Mouse (Mus musculus): ENCODE data around the gene Gm28038.

Gene Gm28038

DNA sequence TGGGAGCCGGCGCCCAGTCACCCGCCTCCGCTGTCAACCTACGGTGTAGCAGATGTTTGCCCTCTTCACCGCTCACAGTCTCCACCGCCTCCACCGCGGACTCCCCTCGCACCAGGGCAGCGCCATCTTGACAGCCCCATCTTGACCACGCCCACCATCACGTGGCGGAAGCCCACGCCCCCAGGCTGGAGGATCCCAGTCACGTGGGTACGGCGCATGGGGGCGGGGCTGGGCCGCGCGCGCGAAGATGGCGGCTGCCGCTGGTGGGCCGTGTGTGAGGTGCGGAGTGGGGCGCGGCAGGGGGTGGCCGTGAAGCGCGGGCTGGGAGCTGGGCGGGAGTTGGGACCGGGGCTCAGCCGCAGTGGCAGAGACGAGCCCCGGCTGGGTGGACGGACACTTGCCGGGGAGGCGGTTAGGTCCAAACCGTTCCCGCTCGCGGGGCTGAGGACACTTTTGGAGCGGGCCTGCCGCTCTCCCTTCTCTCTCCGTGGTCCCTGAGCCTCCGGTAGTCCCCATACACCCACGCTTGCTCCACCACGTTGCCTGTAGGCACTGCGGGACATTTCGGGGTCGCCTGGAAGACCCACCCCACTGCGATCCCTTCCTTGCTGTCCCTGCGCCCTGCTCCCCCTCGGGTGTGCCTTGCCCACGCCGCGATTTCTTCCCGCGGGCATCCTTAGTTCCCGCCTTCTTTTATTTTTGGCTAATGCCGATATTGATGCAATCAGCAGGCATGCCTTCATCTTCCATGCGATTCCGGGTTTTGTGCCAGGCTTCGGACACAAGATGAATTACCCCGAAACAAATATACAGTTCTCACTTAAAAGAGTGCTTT lies 5.6 kb downstream of the Gm28038 start, which contains the start of the genes Dolk and Nup188:
TSS of gene Dolk (minus strand) at position 143 of the 835 bp plus-strand sequence.
TSS of gene Nup188 (plus strand) at position 206 of the 835 bp plus-strand sequence.
- DNase-seq, result peak; percentile 97

DNA sequence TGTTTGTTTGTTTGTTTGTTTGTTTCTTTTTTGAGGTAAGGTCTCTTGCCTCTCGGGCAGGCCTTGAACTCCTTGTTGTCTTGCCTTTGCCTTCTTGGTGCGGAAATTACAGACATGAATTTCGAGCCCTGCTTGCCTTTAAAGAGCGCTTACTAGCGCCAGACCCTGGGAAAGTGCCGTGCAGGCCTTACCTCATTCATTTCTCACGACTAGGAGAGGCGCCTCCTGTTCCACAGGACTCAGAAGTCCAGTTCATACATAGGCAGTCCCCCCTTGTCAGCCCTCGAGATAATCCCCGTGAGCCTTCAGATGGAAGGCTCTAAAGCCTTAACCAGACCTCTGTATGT lies 6.2 kb downstream of the Gm28038 start:
- peak; percentile 41 for DNase-seq

DNA sequence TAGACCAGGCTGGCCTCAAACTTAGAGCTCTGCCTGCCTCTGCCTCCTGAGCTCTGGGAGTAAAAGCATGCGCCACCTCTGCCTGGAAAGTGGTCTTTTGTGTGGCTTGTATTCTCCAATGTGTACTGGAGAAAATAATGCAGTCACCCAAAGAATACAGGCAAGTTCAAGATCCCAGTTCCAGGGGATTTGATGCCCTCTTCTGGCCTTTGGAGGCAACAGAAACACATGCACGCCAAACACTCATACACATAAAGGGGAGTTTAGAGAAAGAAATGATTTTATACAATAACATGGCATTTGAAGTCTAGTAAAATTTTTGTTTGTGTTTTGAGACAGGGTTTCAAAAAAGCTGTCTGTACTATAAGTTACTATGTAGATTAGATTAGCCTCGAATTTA lies 18.7 kb downstream of the Gm28038 start:
- no peak for DNase-seq

DNA sequence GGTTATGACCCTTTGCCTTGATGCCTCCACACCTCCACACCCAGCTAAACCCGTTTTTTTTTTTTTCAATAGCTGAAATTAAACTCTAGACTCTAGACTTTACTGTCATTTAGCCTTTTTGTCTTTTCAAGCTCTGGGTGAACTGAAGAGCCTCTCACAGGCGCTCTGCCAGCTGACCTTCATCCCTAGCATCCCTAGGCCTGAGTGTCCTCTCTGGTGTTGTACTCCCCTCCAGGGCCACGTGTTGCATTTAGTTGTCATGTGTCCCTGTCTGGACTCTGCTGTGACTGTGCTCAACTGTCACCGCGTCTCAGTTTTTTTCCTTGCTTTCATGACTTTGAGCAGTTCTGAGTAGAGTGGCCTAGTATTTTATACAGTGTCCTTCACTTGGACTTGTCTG lies 19.1 kb downstream of the Gm28038 start:
- no peak for DNase-seq

DNA sequence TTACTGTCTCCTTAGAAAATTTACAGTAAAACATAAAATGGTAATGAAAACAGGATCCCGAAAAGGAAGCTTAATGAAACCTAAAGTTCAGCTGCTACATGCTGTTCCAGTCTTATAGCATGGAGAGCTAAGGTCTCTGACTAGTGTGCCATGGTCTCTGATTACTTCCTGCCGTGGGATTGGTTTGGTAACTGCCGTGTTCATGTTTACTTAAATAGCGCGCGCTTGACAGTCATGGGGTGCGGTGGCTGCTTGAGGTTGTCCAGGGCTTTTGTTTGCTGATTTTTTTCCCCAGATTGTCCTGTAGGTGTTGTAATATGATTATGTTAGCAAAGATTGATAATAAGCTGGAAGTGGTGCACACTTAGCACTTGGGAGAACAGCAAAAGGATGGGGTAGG lies 25.2 kb downstream of the Gm28038 start:
- DNase-seq, result no peak

DNA sequence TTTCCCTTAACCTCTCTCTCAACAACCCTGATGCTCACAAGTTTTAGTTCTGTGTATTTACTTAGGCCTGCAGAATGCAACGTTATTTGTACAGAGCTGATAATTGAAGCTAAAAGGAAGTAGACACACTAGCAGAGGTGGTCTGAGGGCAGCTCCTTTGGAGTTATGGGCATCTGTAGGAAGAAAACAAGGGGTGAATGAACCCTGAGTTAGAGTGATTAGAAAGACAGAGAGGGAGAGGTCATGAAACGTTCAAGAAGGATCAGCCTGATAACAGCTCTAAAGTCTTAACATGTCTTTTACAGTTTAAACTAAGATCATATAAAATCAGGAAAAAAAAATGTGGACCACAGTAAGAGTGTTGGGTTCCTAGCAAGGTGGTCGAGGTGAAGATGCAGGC lies 28.5 kb downstream of the Gm28038 start:
- DNase-seq, result no peak

DNA sequence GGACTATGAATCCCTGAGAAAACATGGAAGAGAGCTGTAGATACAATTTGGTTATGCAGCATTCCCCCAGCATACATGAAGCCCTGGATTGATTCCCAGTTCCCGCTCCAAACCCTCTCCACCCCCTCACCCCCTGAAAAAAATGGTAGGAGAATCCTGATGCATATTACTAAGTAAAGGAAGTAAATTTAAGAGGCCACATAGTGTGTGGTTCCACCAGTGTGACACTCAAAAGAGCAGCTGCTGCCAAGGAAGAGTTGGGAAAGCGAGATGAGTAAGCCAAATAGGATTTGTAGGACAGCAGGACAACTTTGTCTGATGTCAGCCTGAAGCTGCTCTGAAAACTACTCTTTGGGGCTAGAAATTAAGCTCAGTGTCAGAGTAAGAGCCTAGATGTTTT lies 30.6 kb downstream of the Gm28038 start:
- no peak for DNase-seq

DNA sequence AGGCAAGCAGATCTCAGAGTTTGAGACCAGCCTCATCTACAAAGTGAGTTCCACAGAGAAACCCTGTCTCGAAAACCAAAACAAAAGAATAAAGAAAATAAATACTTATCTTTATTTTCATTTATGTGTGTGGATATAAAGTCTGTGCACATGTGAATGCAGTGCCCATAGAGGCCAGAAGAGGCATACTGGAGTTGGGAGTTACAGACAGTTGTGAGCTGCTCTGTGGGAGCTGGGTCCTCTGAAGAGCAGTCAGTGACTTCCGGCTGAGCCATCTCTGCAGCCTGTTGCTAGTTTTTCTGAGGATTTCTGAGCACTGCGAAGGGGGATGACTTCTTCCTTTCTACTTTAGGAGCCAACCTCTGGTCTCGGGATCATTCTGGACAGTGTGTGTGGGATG lies 35.3 kb downstream of the Gm28038 start:
- no peak for DNase-seq

DNA sequence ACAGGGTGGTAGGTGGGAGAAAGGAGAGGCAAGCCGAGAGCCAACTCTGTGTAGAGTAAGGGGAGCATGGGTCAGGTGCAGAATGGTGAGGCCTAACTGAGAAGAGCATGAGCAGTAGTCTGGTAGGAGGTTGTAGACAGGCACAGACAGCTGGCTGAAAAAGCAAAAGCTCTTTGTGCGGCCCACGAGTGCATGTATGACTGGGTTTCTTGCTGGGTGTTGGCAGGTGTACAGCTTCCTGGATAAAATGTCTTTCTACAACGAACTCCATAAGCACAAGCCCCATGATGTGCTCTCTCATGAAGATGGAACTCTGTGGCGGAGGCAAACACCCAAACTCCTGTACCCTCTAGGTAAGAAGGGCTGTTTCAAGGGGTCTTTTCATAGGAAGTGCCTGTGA lies 36.1 kb downstream of the Gm28038 start:
- no peak for DNase-seq

DNA sequence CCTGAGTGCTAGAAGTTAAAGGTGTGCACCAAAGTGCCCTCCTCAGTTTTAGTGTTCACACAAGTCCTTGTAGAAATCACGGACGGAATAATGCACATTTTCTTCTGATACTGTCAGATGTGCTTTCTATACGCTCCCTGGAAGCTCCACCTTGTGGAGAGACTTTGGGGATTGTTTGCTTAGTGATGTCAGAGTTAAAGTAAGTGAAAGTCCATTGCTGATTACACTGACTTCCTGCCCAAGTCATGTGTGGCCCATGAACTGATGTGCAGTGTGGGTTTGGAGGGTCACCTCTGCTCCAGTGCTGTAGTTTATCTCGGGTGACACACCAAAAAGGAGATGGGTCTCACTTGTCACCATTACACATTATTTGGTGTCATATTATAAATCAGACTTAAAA lies 38.4 kb downstream of the Gm28038 start:
- DNase-seq, result no peak

DNA sequence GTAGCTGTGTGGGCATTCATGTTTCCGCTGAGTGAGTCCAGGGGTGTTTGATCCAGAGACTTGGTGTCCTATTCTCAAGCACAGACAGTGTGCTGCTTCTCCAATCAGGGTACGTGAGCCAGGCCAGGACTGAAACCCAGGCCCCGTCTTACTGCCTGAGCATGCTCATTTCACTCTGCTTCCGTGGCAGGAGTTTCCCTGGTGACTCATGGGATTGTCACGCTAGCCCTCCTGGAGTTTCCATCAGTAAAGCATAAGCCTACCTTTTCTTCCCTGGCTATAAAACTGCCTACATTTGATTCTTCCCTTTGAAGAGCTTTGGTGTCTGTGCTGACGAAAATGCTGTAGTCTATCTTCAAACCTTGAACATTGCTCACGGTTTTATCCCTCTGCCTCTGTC lies 42.3 kb downstream of the Gm28038 start:
- DNase-seq, result no peak

DNA sequence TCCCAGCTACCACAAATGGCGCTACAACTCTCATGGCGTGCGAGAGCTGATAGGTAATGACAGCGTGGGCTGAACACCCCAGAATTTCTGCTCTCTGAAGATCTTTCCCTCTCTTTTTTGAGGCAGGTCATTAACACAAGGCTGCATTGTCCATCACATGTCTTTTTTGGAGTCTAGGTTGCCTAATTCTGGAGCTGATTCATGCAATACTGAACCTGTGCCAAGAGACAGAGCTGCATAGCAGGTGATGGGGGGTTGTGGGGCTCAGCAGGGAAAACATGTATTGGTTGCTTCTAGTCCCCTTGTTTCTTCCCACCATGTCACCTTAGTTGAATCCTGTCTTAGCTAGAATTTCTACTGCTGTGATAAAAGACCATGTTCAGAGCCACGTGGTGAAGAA lies 44.5 kb downstream of the Gm28038 start:
- no peak for DNase-seq

DNA sequence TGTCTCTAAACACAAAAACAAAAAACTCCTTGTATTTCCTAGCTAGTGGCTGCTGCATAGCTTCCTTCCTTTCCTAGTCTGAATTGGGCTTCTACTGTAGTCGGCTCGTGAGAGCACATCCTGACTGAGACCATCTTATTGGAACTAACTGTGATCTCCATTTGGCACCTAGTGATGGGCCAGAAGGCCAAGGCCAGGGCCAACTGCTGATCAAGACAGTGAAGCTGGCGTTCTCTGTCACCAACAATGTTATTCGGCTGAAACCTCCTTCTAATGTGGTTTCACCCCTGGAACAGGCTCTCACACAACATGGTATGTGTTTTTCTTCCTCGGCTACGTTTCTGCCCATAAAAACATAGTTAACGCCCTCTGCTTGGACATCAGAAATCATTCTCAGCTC lies 46.4 kb downstream of the Gm28038 start:
- no peak for DNase-seq

DNA sequence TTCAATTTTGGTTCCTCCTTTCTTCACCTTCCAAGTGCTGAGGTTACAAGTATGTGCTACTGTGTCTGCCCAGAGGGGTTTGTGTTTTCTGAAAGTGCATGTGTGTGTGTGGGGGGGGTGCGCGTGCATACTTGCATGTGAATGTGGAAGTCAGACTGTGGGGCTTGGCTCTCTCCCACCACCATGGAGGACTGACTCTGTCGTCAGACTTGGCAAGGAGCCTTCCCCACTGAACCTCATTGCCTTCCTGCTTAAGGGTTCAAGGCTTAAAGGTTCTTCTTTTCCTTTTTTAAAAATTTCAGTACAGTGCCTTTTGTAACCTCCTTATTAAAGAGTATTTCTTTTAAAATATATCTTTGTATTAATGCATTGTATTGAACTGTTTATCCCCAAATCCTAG lies 47.9 kb downstream of the Gm28038 start:
- DNase-seq, result no peak

DNA sequence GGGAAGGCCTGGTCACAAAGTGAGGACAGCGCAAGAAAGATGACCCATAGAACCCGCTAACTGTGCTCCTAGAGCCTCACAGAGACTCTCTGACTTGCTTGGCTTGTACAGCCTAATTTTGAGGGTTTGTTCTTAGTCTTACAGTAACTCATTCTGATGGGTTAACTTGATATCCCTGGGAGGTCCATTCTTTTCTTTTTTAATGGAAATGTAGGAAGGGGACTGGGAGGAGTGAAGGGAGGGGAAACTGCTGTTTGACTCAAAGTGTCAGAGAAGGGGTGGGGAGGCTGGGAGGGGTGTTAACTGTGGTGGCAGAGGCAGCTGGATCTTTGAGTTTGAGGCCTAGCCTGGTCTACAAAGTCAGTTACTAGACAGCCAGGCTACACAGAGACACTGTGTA lies 54.5 kb downstream of the Gm28038 start:
- no peak for DNase-seq

DNA sequence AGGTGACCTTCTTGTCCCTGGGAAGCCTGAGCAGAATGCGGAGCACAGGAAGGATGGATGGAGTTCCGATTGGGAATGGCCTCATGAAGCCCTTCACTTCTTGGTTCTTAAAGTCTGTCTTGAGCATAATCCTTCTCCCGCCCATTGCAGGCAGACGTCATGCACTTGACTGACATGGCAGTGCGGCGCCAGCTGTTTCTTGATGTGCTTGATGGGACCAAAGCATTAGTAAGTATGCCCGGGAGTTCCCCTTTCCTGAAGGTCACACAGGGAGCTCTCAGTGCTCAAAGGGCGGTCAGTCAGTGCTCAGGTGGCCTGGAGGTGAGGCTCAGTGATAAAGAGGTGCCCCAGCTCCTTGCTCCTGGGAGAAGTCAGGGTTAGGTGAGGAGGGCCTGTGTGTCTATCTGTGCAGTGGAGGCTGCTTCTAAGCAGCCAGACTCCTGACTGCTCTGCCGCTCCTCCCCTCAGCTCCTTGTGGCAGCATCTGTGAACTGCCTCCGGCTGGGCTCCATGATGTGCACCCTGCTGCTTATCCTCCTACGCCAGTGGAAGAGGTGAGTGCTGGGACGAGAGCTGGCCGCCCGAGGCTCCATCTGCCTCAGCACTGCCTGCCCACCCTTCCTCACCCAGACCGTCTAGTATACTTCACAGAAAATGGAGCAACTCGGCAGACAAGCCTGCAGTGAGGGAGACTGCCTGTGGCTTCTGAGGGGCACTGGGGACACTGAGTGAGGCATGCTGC lies 55.5 kb downstream of the Gm28038 start:
- DNase-seq, result no peak

DNA sequence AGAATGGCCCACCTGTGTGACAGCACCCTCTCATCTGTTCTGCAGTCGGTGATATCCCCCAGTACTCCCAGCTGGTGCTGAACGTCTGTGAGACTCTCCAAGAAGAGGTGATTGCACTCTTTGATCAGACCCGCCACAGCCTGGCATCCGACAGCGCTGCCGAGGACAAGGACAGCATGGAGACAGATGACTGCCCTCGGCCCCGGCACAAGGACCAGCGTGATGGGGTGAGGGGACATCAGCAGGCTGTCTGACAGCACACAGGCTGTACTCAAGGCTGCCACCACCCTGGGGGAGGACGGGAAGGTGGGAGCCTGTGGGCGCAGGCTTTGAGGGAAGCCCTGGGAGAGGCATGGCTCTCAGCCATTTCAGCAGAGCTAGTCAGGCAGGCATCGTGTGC lies 56.3 kb downstream of the Gm28038 start:
- DNase-seq, result no peak

DNA sequence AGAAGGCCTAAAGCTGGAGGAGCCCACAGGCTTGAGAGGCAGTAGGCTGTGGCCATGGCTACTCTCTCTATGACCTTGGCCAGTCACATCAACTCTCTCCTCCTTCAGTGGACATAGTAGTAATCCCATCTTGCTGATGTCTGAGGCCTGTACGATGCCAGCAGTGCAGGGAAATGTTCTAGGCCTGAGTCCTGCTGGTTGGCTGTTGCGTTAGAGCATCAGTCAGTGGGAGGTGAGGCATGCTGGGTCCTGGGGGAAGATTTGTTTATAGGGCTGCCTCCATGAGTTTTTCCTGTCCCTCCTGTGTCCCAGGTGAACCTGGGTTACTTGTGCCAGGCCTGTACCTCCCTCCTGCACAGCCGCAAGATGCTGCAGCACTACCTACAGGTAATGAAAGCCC lies 61.2 kb downstream of the Gm28038 start:
- no peak for DNase-seq

DNA sequence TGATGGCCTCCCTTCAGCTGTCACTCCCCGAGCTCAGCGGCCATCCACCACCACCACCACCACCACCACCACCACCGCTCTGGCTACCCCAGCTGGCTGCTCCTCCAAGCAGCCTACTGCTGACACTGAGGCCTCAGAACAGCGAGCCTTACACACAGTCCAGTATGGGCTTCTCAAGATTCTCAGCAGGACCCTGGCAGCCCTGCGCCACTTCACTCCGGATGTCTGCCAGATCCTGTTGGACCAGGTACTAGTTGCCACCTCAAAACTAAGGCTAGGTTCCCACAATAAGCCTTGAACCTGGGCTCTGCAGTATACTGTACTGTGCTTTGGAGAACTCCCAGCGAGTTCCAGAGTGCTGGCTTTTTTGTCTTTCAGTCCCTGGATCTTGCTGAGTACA lies 61.7 kb downstream of the Gm28038 start:
- no peak for DNase-seq

DNA sequence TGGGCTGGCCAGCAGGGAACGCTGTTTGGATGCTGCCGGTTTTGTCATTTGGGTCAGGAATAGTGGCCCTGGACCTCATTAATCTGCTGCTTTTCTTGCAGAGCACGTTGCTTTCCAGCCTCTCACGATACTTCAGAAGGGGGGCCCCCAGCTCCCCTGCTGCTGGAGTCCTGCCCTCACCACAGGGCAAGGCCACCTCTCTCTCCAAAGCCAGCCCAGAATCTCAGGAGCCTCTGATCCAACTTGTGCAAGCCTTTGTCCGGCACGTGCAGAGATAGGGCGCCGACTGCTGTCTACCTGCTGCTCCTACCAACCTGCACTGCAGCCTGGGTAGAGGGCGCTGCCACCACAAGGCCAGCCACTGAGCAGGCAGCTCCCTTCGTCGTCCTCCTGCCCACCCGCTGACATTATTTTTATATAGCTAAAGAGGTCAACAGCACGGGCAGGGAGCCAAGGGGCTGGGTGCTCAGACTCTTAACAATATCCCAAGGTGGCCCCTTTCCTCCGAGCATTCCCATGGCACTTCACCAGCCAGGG lies 62.8 kb downstream of the Gm28038 start:
- no peak for DNase-seq

DNA sequence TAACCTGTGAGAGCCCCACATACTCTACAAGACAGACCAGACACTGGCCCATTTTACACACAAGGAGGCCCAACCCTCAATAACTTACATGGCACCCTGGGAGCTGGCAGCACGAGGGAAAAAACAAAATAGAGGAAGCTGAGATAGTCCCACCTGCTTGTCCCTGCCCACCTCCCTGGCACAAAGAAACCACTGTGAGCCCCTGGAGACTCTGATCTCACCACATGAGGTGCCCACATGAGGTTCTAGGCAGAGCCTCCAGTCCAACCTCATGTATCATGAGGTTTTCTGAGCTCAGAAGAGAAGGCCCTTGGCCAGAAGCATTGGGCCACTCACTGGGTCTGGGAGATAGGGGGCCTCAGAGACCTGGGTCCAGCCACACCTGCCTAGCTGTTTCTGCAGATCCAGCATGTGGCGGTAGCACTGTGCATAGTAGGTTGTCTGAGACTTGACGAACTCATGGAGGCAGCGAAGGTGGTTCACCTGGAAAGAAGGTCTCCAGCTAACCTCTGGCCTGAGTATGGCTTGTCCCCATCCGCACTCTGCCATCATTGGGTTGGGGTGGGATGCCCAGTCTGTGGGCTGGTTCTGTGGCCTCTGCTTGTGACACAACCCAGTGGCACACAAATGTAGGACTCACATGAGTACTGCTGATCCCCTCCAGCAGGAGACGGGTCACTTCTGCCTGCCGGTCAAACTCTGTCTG lies 65.3 kb downstream of the Gm28038 start:
- no peak for DNase-seq

DNA sequence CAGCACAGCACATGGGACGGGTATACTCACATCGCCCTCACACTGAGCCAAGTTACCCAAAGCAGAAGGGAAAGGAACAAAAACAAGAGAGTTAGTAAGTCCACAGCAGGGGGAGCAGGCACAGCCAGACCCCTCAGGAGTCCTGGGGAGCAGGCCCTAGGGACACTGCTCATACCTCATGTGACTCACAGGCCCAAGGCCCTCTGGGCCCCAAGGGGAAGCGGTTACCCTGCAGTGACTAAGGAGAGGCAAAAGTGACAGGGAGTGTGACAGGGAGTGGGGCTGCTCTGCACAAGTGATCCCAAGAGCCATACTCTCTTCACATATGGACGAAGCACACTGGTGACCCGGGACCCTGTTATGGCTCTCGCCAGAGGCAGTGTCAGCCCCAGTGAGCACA lies 68.4 kb downstream of the Gm28038 start:
- no peak for DNase-seq

All from retina, postnatal 1 day (tissue).